Mouse (Mus musculus) intestine, embryonic 14.5 days (tissue): ENCODE results near the gene Rtp3. TPM values are rescaled to one million over a fixed set of nuclear protein-coding genes. Genes with fewer than 3 reads are reported as not detected.
A peak's percentile ranks its signal among the peaks of the same experiment; 100 is the strongest.

Experiments used
- ATAC-seq: fragments of 200-750 bp; cut with Nextera tagmentation; replicated peaks from 2 replicates; pipeline ENCODE4 v1.8.0; 2017; ENCODE audit warnings: low read depth, moderate number of reproducible peaks, moderate TSS enrichment, moderate library complexity; ENCODE audit not compliant: low FRiP score, low TSS enrichment
- DNase-seq: peaks from one replicate; pipeline ENCODE4 v3.0.0-alpha.2; 2018; ENCODE audit warnings: low spot score
- H3K27ac ChIP-seq: fragments of 300-500 bp; sonication (generic); 2 replicates; pipeline ENCODE4 v1.5.1; 2014; ENCODE audit warnings: low read depth, mild to moderate bottlenecking, control low read depth
- H3K27me3 ChIP-seq: fragments of 300-500 bp; sonication (generic); replicated peaks from 2 replicates; pipeline ENCODE4 v1.6.1; 2014; ENCODE audit warnings: low read length, control low read depth; ENCODE audit not compliant: control insufficient read depth, insufficient read depth
- H3K36me3 ChIP-seq: fragments of 300-500 bp; sonication (generic); 2 replicates; pipeline ENCODE4 v1.6.1; 2014; ENCODE audit warnings: low read length, control low read depth; ENCODE audit not compliant: control insufficient read depth, insufficient read depth
- H3K4me1 ChIP-seq: fragments of 300-500 bp; sonication (generic); replicated peaks from 2 replicates; pipeline ENCODE4 v1.6.1; 2014; ENCODE audit warnings: low read length, control low read depth, mixed read lengths; ENCODE audit not compliant: control insufficient read depth, insufficient read depth
- H3K4me2 ChIP-seq: fragments of 300-500 bp; sonication (generic); 2 replicates; pipeline ENCODE4 v1.6.1; 2014; ENCODE audit warnings: low read length
- H3K4me3 ChIP-seq: fragments of 300-500 bp; sonication (generic); 2 replicates; pipeline ENCODE4 v1.5.1; 2014; ENCODE audit warnings: low read depth, low read length, control low read depth, mixed read lengths
- H3K9ac ChIP-seq: fragments of 300-500 bp; sonication (generic); 2 replicates; pipeline ENCODE4 v1.6.1; 2014; ENCODE audit warnings: mild to moderate bottlenecking, low read length
- H3K9me3 ChIP-seq: fragments of 300-500 bp; sonication (generic); 2 replicates; pipeline ENCODE4 v1.6.1; 2016; ENCODE audit warnings: low read length, control low read depth; ENCODE audit not compliant: control insufficient read depth
- WGBS: fragments of 180-500 bp; shearing (Covaris S2); extraction: QIAGEN DNeasy Blood & Tissue Kit; methylation state at CpG from one replicate; pipeline ENCODE4 v1.1.7; 2014; 5-methylcytosine and 5-hydroxymethylcytosine counted together
- polyA plus RNA-seq: library from polyadenylated mRNA; unstranded; fragments of >200 nt; fragmentation: Nextera tagmentation; extraction: Ambion mirVana; gene quantifications from 2 replicates; pipeline ENCODE4 v1.2.1, GENCODE M21; 2014

The Rtp3 gene
- polyA plus RNA-seq: 0.14 TPM in 1 of 2 replicates, not detected in the other

DNA sequence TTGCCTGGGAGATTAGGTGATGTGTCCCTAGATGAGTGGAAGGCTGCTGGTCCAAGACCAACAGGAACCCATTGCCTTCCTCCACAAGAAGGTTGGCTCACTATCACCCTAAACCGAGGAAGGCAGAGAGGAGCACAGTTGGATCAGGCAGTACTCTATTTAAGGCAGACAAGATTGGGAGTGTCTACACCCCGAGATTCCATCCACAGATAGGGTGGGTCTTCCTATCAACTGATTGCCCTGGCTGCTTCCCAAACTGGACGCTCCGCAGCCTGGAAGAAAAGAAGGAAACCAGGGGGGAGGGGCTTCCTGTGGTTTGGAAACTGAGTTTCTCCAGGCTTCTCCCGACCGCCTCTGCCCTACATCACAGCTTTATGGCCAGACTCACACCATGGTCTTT is at the start of gene Rtp3:
Rtp3 (minus strand) TSS at position 380 of the 400 bp plus-strand sequence.
- 41% methylated on average over 6 of the region's 6 CpGs for WGBS
- Histone ChIP-seq H3K4me3 (no peak within 1 kb of the TSS), H3K36me3 (no peaks in the 10 kb centered on the region), H3K27ac (no peak within 1 kb of the TSS), H3K9ac (no peak within 1 kb of the TSS), H3K27me3 (no peaks in the 10 kb centered on the region), H3K9me3 (no peaks in the 10 kb centered on the region), H3K4me2 (no peak within 1 kb of the TSS), H3K4me1 (peaks cover 3% of the 10 kb centered on the region; the same call in 1 of the 2 replicates)
- ATAC-seq: no peak
- no peak for DNase-seq

DNA sequence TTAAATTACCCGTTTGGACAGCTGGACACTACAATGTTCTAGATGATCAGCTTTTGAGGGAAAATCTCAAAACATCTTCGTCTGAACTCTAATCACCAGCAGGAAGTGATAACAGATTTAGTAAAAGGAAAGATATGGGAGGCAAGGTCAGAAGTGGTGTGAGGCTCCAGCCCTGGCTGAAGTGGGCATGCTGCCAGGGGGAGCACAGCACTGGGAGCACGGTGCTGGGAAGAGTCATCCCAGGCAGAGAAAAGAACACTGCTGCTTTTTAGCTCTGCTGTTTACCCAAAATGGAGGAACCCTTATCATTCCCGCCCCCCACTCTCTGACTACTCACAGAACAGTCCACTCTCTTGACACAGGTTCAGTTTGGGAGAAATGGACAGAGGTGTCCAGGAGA is 49.6 kb upstream of the Rtp3 start:
- ATAC-seq (no peak), DNase-seq (no peak)
- WGBS: 79% methylated on average over 4 of the region's 4 CpGs

DNA sequence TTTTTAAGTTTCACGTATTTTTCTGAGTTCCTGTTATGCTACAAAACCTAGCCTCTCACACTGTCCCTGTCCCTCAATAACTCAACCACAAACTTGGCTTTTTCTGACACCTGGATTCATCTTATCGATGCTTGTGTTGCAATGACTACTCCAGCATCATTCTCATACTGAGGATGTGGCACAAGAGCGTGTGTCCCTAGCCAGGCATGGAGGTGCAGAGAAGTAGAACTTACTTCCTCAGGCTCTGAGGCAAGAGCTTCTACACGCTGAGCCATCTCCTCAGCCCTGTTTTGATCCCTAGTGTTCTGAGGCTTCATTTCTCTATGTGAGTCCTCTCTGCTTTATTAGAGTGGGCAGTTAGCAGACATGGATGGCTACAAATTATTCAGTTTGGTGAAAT is 43.3 kb upstream of the Rtp3 start:
- H3K4me2 ChIP-seq: no peak overlapping the region
- H3K36me3 ChIP-seq: no peaks in the 10 kb centered on the region
- no peak for DNase-seq
- no peak for ATAC-seq
- WGBS: 85% methylated on average over 4 of the region's 4 CpGs
- H3K9me3 ChIP-seq: no peaks in the 10 kb centered on the region
- H3K4me1 ChIP-seq: peaks cover 4% of the 10 kb centered on the region; the same call in 1 of the 2 replicates
- H3K4me3 ChIP-seq: no peak overlapping the region
- no peak overlapping the region for H3K27ac ChIP-seq
- H3K27me3 ChIP-seq: no peaks in the 10 kb centered on the region
- no peak overlapping the region for H3K9ac ChIP-seq

More for the DNA sequence above, 49.6 kb upstream of the Rtp3 start:
- H3K4me1 ChIP-seq: peaks cover 4% of the 10 kb centered on the region; the same call in 1 of the 2 replicates
- no peaks in the 10 kb centered on the region for H3K9me3 ChIP-seq
- H3K9ac ChIP-seq: no peak overlapping the region
- no peak overlapping the region for H3K4me2 ChIP-seq
- no peaks in the 10 kb centered on the region for H3K36me3 ChIP-seq
- no peaks in the 10 kb centered on the region for H3K27me3 ChIP-seq
- H3K4me3 ChIP-seq: no peak overlapping the region
- no peak overlapping the region for H3K27ac ChIP-seq

DNA sequence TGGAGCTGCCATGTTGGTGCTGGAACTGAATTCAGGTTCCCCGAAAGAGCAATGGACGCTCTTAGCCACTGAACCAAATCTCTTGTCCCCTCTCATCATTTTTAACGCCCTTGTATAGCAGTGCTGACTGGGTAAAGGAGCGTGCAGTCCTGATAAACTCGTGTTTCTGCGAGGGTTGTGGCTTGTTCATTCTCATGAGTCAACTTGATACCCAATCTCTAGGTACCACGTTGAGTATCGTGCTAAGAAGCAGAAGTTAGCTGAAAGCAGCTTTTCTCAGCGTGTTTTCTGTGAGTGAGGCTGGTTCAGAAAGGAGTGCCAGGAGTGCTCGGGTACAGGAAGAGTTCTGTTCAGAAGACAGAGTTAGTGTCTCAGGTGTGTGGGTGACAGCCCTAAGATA is 36.4 kb upstream of the Rtp3 start:
- DNase-seq (no peak), ATAC-seq (no peak)
- H3K9ac ChIP-seq: no peak overlapping the region
- no peaks in the 10 kb centered on the region for H3K36me3 ChIP-seq
- no peak overlapping the region for H3K4me2 ChIP-seq
- no peak overlapping the region for H3K4me3 ChIP-seq
- WGBS: 88% methylated on average over 10 of the region's 10 CpGs
- H3K27ac ChIP-seq: no peak overlapping the region
- no peaks in the 10 kb centered on the region for H3K9me3 ChIP-seq
- H3K4me1 ChIP-seq: no peaks in the 10 kb centered on the region
- H3K27me3 ChIP-seq: no peaks in the 10 kb centered on the region

DNA sequence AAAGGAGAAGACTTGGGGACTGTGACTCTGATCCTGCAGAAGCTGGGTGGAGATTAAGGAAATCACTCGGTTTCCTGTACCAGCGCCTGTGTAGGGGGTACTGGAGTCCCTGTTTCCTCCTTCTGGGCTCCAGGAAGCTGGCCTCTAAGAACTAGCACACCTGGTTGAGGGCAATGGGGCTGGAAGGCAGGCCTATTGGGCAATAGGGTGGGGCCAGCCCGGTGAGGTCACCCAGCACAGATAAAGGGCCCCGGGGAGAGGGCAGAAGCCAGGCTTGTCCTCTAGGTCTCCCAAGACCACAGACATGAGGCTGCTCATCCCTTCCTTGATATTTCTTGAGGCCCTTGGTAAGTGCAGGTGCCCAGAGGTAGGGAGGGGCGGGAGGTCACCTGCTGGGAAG is 28.6 kb upstream of the Rtp3 start, which contains the start of gene Ltf:
Ltf (plus strand) TSS at position 250 of the 400 bp plus-strand sequence.
- H3K27ac ChIP-seq: no peak within 1 kb of the TSS
- no peak within 1 kb of the TSS for H3K4me3 ChIP-seq
- no peak within 1 kb of the TSS for H3K9ac ChIP-seq
- H3K9me3 ChIP-seq: no peaks in the 10 kb centered on the region
- H3K4me2 ChIP-seq: no peak within 1 kb of the TSS
- H3K36me3 ChIP-seq: no peaks in the 10 kb centered on the region
- H3K4me1 ChIP-seq: no peaks in the 10 kb centered on the region
- DNase-seq (no peak), ATAC-seq (peak; percentile 72)
- no peaks in the 10 kb centered on the region for H3K27me3 ChIP-seq
- 74% methylated on average over 5 of the region's 5 CpGs for WGBS

DNA sequence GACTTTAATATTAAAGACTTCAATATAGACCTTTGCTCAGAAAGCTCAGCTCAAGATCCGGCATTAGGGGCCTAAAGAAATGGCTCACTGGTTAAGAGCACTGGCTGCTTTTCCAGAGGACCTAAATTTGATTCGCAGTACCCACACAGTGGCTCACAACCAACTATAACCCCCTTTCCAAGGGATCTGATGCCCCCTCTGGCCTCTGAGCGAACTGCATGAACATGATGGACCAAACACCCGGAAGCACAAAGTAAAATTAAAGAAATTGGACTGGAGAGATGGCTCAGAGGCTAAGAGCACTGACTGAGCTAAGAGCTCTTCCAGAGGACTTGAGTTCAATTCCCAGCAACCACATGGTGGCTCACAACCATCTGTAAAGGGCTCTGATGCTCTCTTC is 25.3 kb upstream of the Rtp3 start:
- ATAC-seq (no peak), DNase-seq (no peak)
- no peaks in the 10 kb centered on the region for H3K9me3 ChIP-seq
- no peaks in the 10 kb centered on the region for H3K36me3 ChIP-seq
- no peak overlapping the region for H3K9ac ChIP-seq
- WGBS: 87% methylated on average over 4 of the region's 4 CpGs
- no peak overlapping the region for H3K4me3 ChIP-seq
- no peak overlapping the region for H3K27ac ChIP-seq
- H3K4me1 ChIP-seq: no peaks in the 10 kb centered on the region
- H3K27me3 ChIP-seq: no peaks in the 10 kb centered on the region
- H3K4me2 ChIP-seq: no peak overlapping the region

DNA sequence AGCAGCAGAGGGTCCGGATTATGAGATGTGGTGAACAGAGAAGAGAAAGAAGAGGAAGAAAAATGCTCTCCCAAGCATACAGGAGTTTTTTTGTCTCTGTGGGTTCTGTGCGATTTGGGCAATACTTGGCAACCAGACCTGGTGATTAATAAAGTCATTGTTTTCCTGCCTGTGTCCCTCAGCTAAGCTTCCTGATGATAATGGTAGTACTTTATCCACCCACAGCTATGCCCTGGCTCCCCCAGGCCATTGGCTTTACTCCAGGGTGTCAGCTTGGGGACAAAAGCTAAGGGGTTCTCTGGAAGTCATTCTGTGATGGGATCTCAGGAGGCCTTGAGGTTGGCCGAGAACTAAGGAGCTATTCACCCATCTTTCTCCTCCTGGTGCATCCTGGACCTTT is 21.7 kb upstream of the Rtp3 start:
- DNase-seq: no peak
- no peak overlapping the region for H3K4me3 ChIP-seq
- no peaks in the 10 kb centered on the region for H3K36me3 ChIP-seq
- H3K27ac ChIP-seq: no peak overlapping the region
- 74% methylated on average over 3 of the region's 3 CpGs for WGBS
- no peak for ATAC-seq
- no peak overlapping the region for H3K4me2 ChIP-seq
- H3K4me1 ChIP-seq: no peaks in the 10 kb centered on the region
- H3K9ac ChIP-seq: no peak overlapping the region
- H3K27me3 ChIP-seq: no peaks in the 10 kb centered on the region
- no peaks in the 10 kb centered on the region for H3K9me3 ChIP-seq

DNA sequence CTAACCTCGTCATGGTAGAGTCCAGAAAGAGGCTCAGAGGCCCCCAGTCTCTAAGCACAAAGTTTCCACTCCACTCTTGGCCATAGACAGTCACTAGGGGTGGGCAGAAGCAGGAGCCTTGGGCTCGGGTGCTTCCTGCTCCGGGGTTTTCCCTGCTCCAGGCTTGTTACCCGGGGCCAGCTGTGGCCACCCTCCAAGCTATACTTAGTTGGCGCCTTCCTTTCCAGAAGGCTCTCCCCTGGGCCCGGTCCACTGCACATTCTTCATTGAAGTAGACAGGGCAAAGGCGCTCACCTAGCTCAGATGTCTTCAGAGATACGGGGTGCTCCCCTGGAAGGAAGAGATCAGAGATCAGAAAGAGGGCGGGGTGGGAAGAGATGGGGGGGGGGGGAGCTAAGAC is 21.2 kb upstream of the Rtp3 start:
- Histone ChIP-seq H3K4me2 (no peak overlapping the region), H3K27me3 (no peaks in the 10 kb centered on the region)
- ATAC-seq: no peak

DNA sequence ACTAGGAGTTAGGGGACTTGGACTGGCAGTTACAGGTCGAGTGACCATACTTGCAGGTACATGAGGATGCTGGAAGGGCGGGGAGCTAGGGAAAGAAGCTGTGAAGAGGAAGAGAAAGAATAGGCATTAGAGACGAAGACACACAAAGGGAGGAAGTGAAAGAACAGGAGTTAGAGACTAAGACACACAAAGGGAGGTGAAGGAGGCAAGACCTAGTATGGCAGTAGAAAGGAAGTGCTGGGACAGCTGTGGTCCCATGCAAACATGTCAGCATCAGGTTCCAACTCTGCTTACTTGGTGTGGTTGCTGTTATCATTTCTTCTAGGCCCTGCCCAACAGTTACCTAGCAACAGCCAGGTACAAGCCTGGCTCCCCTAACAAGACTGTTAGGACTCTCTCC is 19.4 kb upstream of the Rtp3 start:
- no peak for ATAC-seq
- H3K4me3 ChIP-seq: no peak overlapping the region
- no peaks in the 10 kb centered on the region for H3K9me3 ChIP-seq
- DNase-seq: no peak
- no peak overlapping the region for H3K4me2 ChIP-seq
- no peaks in the 10 kb centered on the region for H3K36me3 ChIP-seq
- WGBS: 79% methylated on average over 3 of the region's 3 CpGs
- no peak overlapping the region for H3K9ac ChIP-seq
- H3K27me3 ChIP-seq: no peaks in the 10 kb centered on the region
- no peaks in the 10 kb centered on the region for H3K4me1 ChIP-seq
- H3K27ac ChIP-seq: no peak overlapping the region

More for the DNA sequence above, 21.2 kb upstream of the Rtp3 start:
- no peaks in the 10 kb centered on the region for H3K36me3 ChIP-seq
- 82% methylated on average over 9 of the region's 9 CpGs for WGBS
- H3K4me1 ChIP-seq: no peaks in the 10 kb centered on the region
- DNase-seq: no peak
- H3K9ac ChIP-seq: no peak overlapping the region
- no peak overlapping the region for H3K4me3 ChIP-seq
- no peaks in the 10 kb centered on the region for H3K9me3 ChIP-seq
- H3K27ac ChIP-seq: no peak overlapping the region
